Mouse (Mus musculus) MEL (cell line): Measurements from ENCODE around the gene Nwd1. TPM values are rescaled to one million over a fixed set of nuclear protein-coding genes. Genes with fewer than 3 reads are reported as not detected.

Experiments
- DNase-seq: peaks from one replicate; pipeline ENCODE4 v3.0.0; 2011; ENCODE audit warnings: low read depth, low spot score
- H3K27ac ChIP-seq: 2 replicates; pipeline ENCODE4 v1.5.1; 2012; ENCODE audit warnings: low read depth, mild to moderate bottlenecking, control low read depth, low read length, moderate library complexity; ENCODE audit not compliant: control insufficient read depth
- H3K27me3 ChIP-seq, 2 experiments: fragments of 150-350 bp in 1 of 2; sonication (generic) in 1 of 2; 2 replicates each; pipeline ENCODE4 v1.6.1; 2012; ENCODE audit warnings: low read length in 2 of 2, mild to moderate bottlenecking in 2 of 2, improper control_type of control experiment in 1 of 2, moderate library complexity in 1 of 2; ENCODE audit not compliant: insufficient read depth in 2 of 2, control insufficient read depth in 1 of 2
- H3K36me3 ChIP-seq, 2 experiments: 2 replicates each; pipeline ENCODE4 v1.6.1; 2012 to 2014; ENCODE audit warnings: low read length in 2 of 2, improper control_type of control experiment in 1 of 2, inconsistent platforms in 1 of 2, mild to moderate bottlenecking in 1 of 2; ENCODE audit not compliant: insufficient read depth in 2 of 2, control insufficient read depth in 1 of 2
- H3K4me1 ChIP-seq, 2 experiments: fragments of 150-350 bp in 1 of 2; sonication (generic) in 1 of 2; 2 replicates each; pipeline ENCODE4 v1.6.1; 2012; ENCODE audit warnings: low read length in 2 of 2, improper control_type of control experiment in 1 of 2, mild to moderate bottlenecking in 1 of 2; ENCODE audit not compliant: insufficient read depth in 2 of 2, control insufficient read depth in 1 of 2
- H3K4me3 ChIP-seq, 2 experiments: fragments of 150-350 bp in 1 of 2; sonication (generic) in 1 of 2; 2 replicates each; pipeline ENCODE4 v1.5.1; 2012; ENCODE audit warnings: low read depth in 2 of 2, low read length in 2 of 2, mild to moderate bottlenecking in 2 of 2, moderate library complexity in 2 of 2, control low read depth in 1 of 2, improper control_type of control experiment in 1 of 2; ENCODE audit not compliant: control insufficient read depth in 1 of 2, insufficient read depth in 1 of 2
- H3K79me2 ChIP-seq: 2 replicates; pipeline ENCODE4 v1.6.1; 2012; ENCODE audit warnings: mild to moderate bottlenecking, low read length, moderate library complexity; ENCODE audit not compliant: control insufficient read depth, poor library complexity, insufficient read depth
- H3K9ac ChIP-seq: 2 replicates; pipeline ENCODE4 v1.6.1; 2012; ENCODE audit warnings: low read depth, mild to moderate bottlenecking, control low read depth, low read length, moderate library complexity; ENCODE audit not compliant: control insufficient read depth, poor library complexity, severe bottlenecking
- H3K9me3 ChIP-seq: fragments of 150-350 bp; sonication (generic); replicated peaks from 2 replicates; pipeline ENCODE4 v1.6.1; 2012; ENCODE audit warnings: mild to moderate bottlenecking, low read length, improper control_type of control experiment, moderate library complexity; ENCODE audit not compliant: insufficient read depth
- CHD1 ChIP-seq: IDR thresholded peaks from 2 replicates; pipeline ENCODE4 v1.6.1; 2012; ENCODE audit warnings: low read depth, mild to moderate bottlenecking, inconsistent platforms, low read length, improper control_type of control experiment
- E2F4 ChIP-seq: IDR thresholded peaks from 2 replicates; pipeline ENCODE4 v1.6.1; 2011; ENCODE audit warnings: low read depth, low read length, improper control_type of control experiment, borderline replicate concordance
- ETS1 ChIP-seq: IDR thresholded peaks from 2 replicates; pipeline ENCODE4 v1.6.1; 2012; ENCODE audit warnings: low read depth, mild to moderate bottlenecking, inconsistent platforms, low read length, improper control_type of control experiment, moderate library complexity
- GABPA ChIP-seq: IDR thresholded peaks from 2 replicates; pipeline ENCODE4 v1.6.1; 2012; ENCODE audit warnings: low read depth, mild to moderate bottlenecking, inconsistent platforms, low read length, improper control_type of control experiment, moderate library complexity
- HCFC1 ChIP-seq: IDR thresholded peaks from 2 replicates; pipeline ENCODE4 v1.6.1; 2012; ENCODE audit warnings: low read depth, mild to moderate bottlenecking, inconsistent platforms, low read length, improper control_type of control experiment, moderate library complexity
- JUND ChIP-seq: IDR thresholded peaks from 2 replicates; pipeline ENCODE4 v1.6.1; 2011; ENCODE audit warnings: low read depth, mild to moderate bottlenecking, improper control_type of control experiment, low read length
- MAZ ChIP-seq: IDR thresholded peaks from 2 replicates; pipeline ENCODE4 v1.6.1; 2012; ENCODE audit warnings: low read depth, mild to moderate bottlenecking, inconsistent platforms, low read length, improper control_type of control experiment
- MYC ChIP-seq: IDR thresholded peaks from 2 replicates; pipeline ENCODE4 v1.6.1; 2011; ENCODE audit warnings: low read depth, mild to moderate bottlenecking, low read length, improper control_type of control experiment, moderate library complexity
- NELFE ChIP-seq: IDR thresholded peaks from 2 replicates; pipeline ENCODE4 v1.6.1; 2011; ENCODE audit warnings: low read depth, low read length, improper control_type of control experiment
- NRF1 ChIP-seq: IDR thresholded peaks from 2 replicates; pipeline ENCODE4 v1.6.1; 2014; ENCODE audit warnings: low read depth, mild to moderate bottlenecking, inconsistent platforms, low read length, improper control_type of control experiment, moderate library complexity; ENCODE audit not compliant: poor library complexity, insufficient read depth, severe bottlenecking
- POLR2AphosphoS5 ChIP-seq: IDR thresholded peaks from 2 replicates; pipeline ENCODE4 v1.6.1; 2012; ENCODE audit warnings: low read depth, borderline replicate concordance, mild to moderate bottlenecking, inconsistent platforms, low read length, moderate library complexity, mixed read lengths
- RCOR1 ChIP-seq: IDR thresholded peaks from 2 replicates; pipeline ENCODE4 v1.6.1; 2012; ENCODE audit warnings: low read depth, mild to moderate bottlenecking, inconsistent platforms, low read length, improper control_type of control experiment
- SIN3A ChIP-seq: IDR thresholded peaks from 2 replicates; pipeline ENCODE4 v1.6.1; 2012; ENCODE audit warnings: low read length, improper control_type of control experiment, inconsistent platforms
- SMC3 ChIP-seq: IDR thresholded peaks from 2 replicates; pipeline ENCODE4 v1.6.1; 2011; ENCODE audit warnings: low read depth, low read length, improper control_type of control experiment
- TAL1 ChIP-seq: IDR thresholded peaks from 2 replicates; pipeline ENCODE4 v1.6.1; 2012; ENCODE audit warnings: mild to moderate bottlenecking, inconsistent platforms, low read length, moderate library complexity, mixed read lengths
- TBP ChIP-seq: IDR thresholded peaks from 2 replicates; pipeline ENCODE4 v1.8.0; 2011; ENCODE audit warnings: low read depth, low read length, improper control_type of control experiment
- TCF12 ChIP-seq: IDR thresholded peaks from 2 replicates; pipeline ENCODE4 v1.6.1; 2014; ENCODE audit warnings: low read depth, mild to moderate bottlenecking, inconsistent platforms, low read length, improper control_type of control experiment, moderate library complexity
- UBTF ChIP-seq: IDR thresholded peaks from 2 replicates; pipeline ENCODE4 v1.6.1; 2012; ENCODE audit warnings: low read depth, mild to moderate bottlenecking, inconsistent platforms, low read length, improper control_type of control experiment, moderate library complexity, borderline replicate concordance; ENCODE audit not compliant: insufficient read depth
- USF1 ChIP-seq: IDR thresholded peaks from 2 replicates; pipeline ENCODE4 v1.6.1; 2014; ENCODE audit warnings: low read depth, mild to moderate bottlenecking, inconsistent platforms, low read length, improper control_type of control experiment, moderate library complexity
- USF2 ChIP-seq, 2 experiments: IDR thresholded peaks; 2 replicates each; pipeline ENCODE4 v1.6.1; 2011 to 2012; ENCODE audit warnings: improper control_type of control experiment in 2 of 2, low read length in 2 of 2, borderline replicate concordance in 1 of 2, inconsistent platforms in 1 of 2, low read depth in 1 of 2, mild to moderate bottlenecking in 1 of 2; ENCODE audit not compliant: insufficient read depth in 1 of 2
- ZC3H11A ChIP-seq: IDR thresholded peaks from 2 replicates; pipeline ENCODE4 v1.6.1; 2012; ENCODE audit warnings: low read depth, mild to moderate bottlenecking, inconsistent platforms, low read length, improper control_type of control experiment
- ZKSCAN1 ChIP-seq: IDR thresholded peaks from 2 replicates; pipeline ENCODE4 v1.6.1; 2012; ENCODE audit warnings: low read depth, mild to moderate bottlenecking, inconsistent platforms, low read length, improper control_type of control experiment, moderate library complexity
- polyA plus RNA-seq, 2 experiments: library from polyadenylated mRNA; stranded (reverse) in 1 of 2; unstranded in 1 of 2; fragments of >175 nt in 1 of 2; fragments of >200 nt in 1 of 2; gene quantifications; 2 replicates each; pipeline versions ENCODE4 v1.2.1 to v1.2.4; 2012; ENCODE audit warnings: low replicate concordance in 2 of 2, low read depth in 1 of 2; ENCODE audit not compliant: insufficient read length in 2 of 2, insufficient read depth in 1 of 2, missing spikeins in 1 of 2
- total RNA-seq: library from RNA; depleted of rRNA; stranded (reverse); fragments of 300-350 nt; gene quantifications from 2 replicates; pipeline ENCODE4 v1.2.3, GENCODE M21; 2012

Gene Nwd1
- total and polyA plus RNA-seq, 3 experiments, result 0.03 TPM; not detected in 2

- H3K36me3 ChIP-seq, result no peaks in the 10 kb centered on the region
- no peak overlapping the region for H3K4me3 ChIP-seq
- H3K79me2 ChIP-seq, result no peaks in the 10 kb centered on the region
- no peak overlapping the region for H3K27ac ChIP-seq
- no peaks in the 10 kb centered on the region for H3K27me3 ChIP-seq
- no peaks in the 10 kb centered on the region for H3K9me3 ChIP-seq
- no peaks in the 10 kb centered on the region for H3K4me1 ChIP-seq
- H3K9ac ChIP-seq, result no peak overlapping the region
- TF ChIP-seq ZKSCAN1, result no peak
- no peak for TF ChIP-seq NRF1
- TF ChIP-seq E2F4, result no peak
- no peak for TF ChIP-seq RCOR1
- TF ChIP-seq TBP, result no peak
- TF ChIP-seq SMC3, result no peak
- TF ChIP-seq CHD1, result no peak
- no peak for TF ChIP-seq USF2 (IDR thresholded peaks at IDR 0.05; ENCODE audit: borderline replicate concordance in 1 of 2, insufficient read depth in 1 of 2, low read depth in 1 of 2, low read length in 2 of 2)
- no peak for TF ChIP-seq USF1
- TF ChIP-seq UBTF, result no peak
- no peak for TF ChIP-seq ETS1
- TF ChIP-seq HCFC1, result no peak
- no peak for TF ChIP-seq SIN3A
- DNase-seq, result no peak
These were observed 113.7 kb downstream of the Nwd1 start for GRCm38 (mm10) chr8:72760216-72760615.

GRCm38 (mm10) chr8:72761322-72762051 lies 115.0 kb downstream of the Nwd1 start, which contains the start of gene F2rl3:
Gene F2rl3, plus strand, starts transcription at chr8:72761880.
- no peaks in the 10 kb centered on the region for H3K27me3 ChIP-seq
- no peak for TF ChIP-seq GABPA
- no peaks in the 10 kb centered on the region for H3K79me2 ChIP-seq
- no peaks in the 10 kb centered on the region for H3K9me3 ChIP-seq
- no peak within 1 kb of the TSS for H3K9ac ChIP-seq
- no peaks in the 10 kb centered on the region for H3K36me3 ChIP-seq
- no peak within 1 kb of the TSS for H3K27ac ChIP-seq
- no peak for DNase-seq
- no peaks in the 10 kb centered on the region for H3K4me1 ChIP-seq
- no peak within 1 kb of the TSS for H3K4me3 ChIP-seq

GRCm38 (mm10) chr8:72762306-72762705 lies 115.8 kb downstream of the Nwd1 start:
- H3K36me3 ChIP-seq, result no peaks in the 10 kb centered on the region
- H3K27ac ChIP-seq, result no peak overlapping the region

More at GRCm38 (mm10) chr8:72762306-72762705, 115.8 kb downstream of the Nwd1 start:
- Histone ChIP-seq H3K9ac (no peak overlapping the region), H3K79me2 (no peaks in the 10 kb centered on the region), H3K27me3 (no peaks in the 10 kb centered on the region), H3K9me3 (no peaks in the 10 kb centered on the region), H3K4me3 (no peak overlapping the region), H3K4me1 (no peaks in the 10 kb centered on the region)
- no peak for DNase-seq
- TF ChIP-seq CHD1, result no peak
- no peak for TF ChIP-seq ZKSCAN1
- no peak for TF ChIP-seq NRF1
- TF ChIP-seq POLR2AphosphoS5, result no peak
- TF ChIP-seq HCFC1, result no peak
- TF ChIP-seq NELFE, result no peak
- no peak for TF ChIP-seq RCOR1
- TF ChIP-seq TBP, result no peak
- TF ChIP-seq MAZ, result no peak
- TF ChIP-seq TCF12, result no peak
- TF ChIP-seq SIN3A, result no peak
- no peak for TF ChIP-seq MYC
- TF ChIP-seq SMC3, result no peak
- TF ChIP-seq USF1, result no peak
- TF ChIP-seq ETS1, result no peak
- no peak for TF ChIP-seq ZC3H11A
- no peak for TF ChIP-seq TAL1
- TF ChIP-seq JUND, result no peak
